Mouse (Mus musculus): ENCODE results near the gene Camkv. TPM values are rescaled to one million over a fixed set of nuclear protein-coding genes. Genes with fewer than 3 reads are reported as not detected.

The Camkv gene
- polyA plus RNA-seq, 1 experiment = 5.6 TPM

- H3K27ac ChIP-seq (ENCODE audit: insufficient read depth, low read length) = no peak overlapping the region
- H3K9ac ChIP-seq (ENCODE audit: low read depth, poor library complexity, severe bottlenecking) = peak overlapping the region; percentile 56
- TF ChIP-seq EP300 (IDR thresholded peaks at IDR 0.05; ENCODE audit: insufficient read depth, low read depth, low read length) (0 out of 2 replicates have a peak, but pooled peaks have one; percentile 23), POLR2A (IDR thresholded peaks at IDR 0.05; ENCODE audit: insufficient read depth, low read length) (no peak)
- H3K9me3 ChIP-seq (replicated peaks; ENCODE audit: control insufficient read depth, insufficient read depth, low read length, poor library complexity, severe bottlenecking) = no peaks in the 10 kb centered on the region
- H3K4me3 ChIP-seq (ENCODE audit: low read depth, low read length) = peak overlapping the region; percentile 69
- no peaks in the 10 kb centered on the region for H3K36me3 ChIP-seq (ENCODE audit: control insufficient read depth, insufficient read depth, low read length, poor library complexity, severe bottlenecking)
- no peaks in the 10 kb centered on the region for H3K27me3 ChIP-seq (ENCODE audit: control insufficient read depth, insufficient read depth, low read length, poor library complexity, severe bottlenecking)
- no peaks in the 10 kb centered on the region for H3K4me1 ChIP-seq (ENCODE audit: control insufficient read depth, insufficient read depth, low read length)
These were observed 845 bp downstream of the Camkv start for GRCm38 (mm10) chr9:107936215-107936822.

- Histone ChIP-seq H3K4me3 (ENCODE audit: low read depth, low read length) (peak overlapping the region; percentile 39), H3K4me1 (ENCODE audit: control insufficient read depth, insufficient read depth, low read length) (no peaks in the 10 kb centered on the region), H3K27ac (ENCODE audit: insufficient read depth, low read length) (no peak overlapping the region), H3K9me3 (replicated peaks; ENCODE audit: control insufficient read depth, insufficient read depth, low read length, poor library complexity, severe bottlenecking) (no peaks in the 10 kb centered on the region), H3K9ac (ENCODE audit: low read depth, poor library complexity, severe bottlenecking) (no peak overlapping the region), H3K36me3 (ENCODE audit: control insufficient read depth, insufficient read depth, low read length, poor library complexity, severe bottlenecking) (no peaks in the 10 kb centered on the region), H3K27me3 (ENCODE audit: control insufficient read depth, insufficient read depth, low read length, poor library complexity, severe bottlenecking) (no peaks in the 10 kb centered on the region)
- TF ChIP-seq EP300 (IDR thresholded peaks at IDR 0.05; ENCODE audit: insufficient read depth, low read depth, low read length) (no peak), POLR2A (IDR thresholded peaks at IDR 0.05; ENCODE audit: insufficient read depth, low read length) (no peak), CTCF (IDR thresholded peaks at IDR 0.05; ENCODE audit: low read depth, low read length) (no peak)
These were observed 1.4 kb downstream of the Camkv start for GRCm38 (mm10) chr9:107936831-107937230.

GRCm38 (mm10) chr9:107947241-107948194 is 12.0 kb downstream of the Camkv start:
- no peak overlapping the region for H3K4me3 ChIP-seq (ENCODE audit: low read depth, low read length)
- TF ChIP-seq POLR2A (IDR thresholded peaks at IDR 0.05; ENCODE audit: insufficient read depth, low read length) (no peak), EP300 (IDR thresholded peaks at IDR 0.05; ENCODE audit: insufficient read depth, low read depth, low read length) (no peak), CTCF (IDR thresholded peaks at IDR 0.05; ENCODE audit: low read depth, low read length) (no peak)
- H3K27me3 ChIP-seq (ENCODE audit: control insufficient read depth, insufficient read depth, low read length, poor library complexity, severe bottlenecking) = no peaks in the 10 kb centered on the region
- H3K36me3 ChIP-seq (ENCODE audit: control insufficient read depth, insufficient read depth, low read length, poor library complexity, severe bottlenecking) = no peaks in the 10 kb centered on the region
- no peak overlapping the region for H3K9ac ChIP-seq (ENCODE audit: low read depth, poor library complexity, severe bottlenecking)
- H3K27ac ChIP-seq (ENCODE audit: insufficient read depth, low read length) = no peak overlapping the region
- H3K4me1 ChIP-seq (ENCODE audit: control insufficient read depth, insufficient read depth, low read length) = no peaks in the 10 kb centered on the region
- no peaks in the 10 kb centered on the region for H3K9me3 ChIP-seq (replicated peaks; ENCODE audit: control insufficient read depth, insufficient read depth, low read length, poor library complexity, severe bottlenecking)

GRCm38 (mm10) chr9:107949184-107949921 is 13.9 kb downstream of the Camkv start:
- Histone ChIP-seq H3K9ac (ENCODE audit: low read depth, poor library complexity, severe bottlenecking) (no peak overlapping the region), H3K27me3 (ENCODE audit: control insufficient read depth, insufficient read depth, low read length, poor library complexity, severe bottlenecking) (no peaks in the 10 kb centered on the region), H3K9me3 (replicated peaks; ENCODE audit: control insufficient read depth, insufficient read depth, low read length, poor library complexity, severe bottlenecking) (no peaks in the 10 kb centered on the region), H3K4me1 (ENCODE audit: control insufficient read depth, insufficient read depth, low read length) (no peaks in the 10 kb centered on the region), H3K4me3 (ENCODE audit: low read depth, low read length) (no peak overlapping the region), H3K36me3 (ENCODE audit: control insufficient read depth, insufficient read depth, low read length, poor library complexity, severe bottlenecking) (no peaks in the 10 kb centered on the region), H3K27ac (ENCODE audit: insufficient read depth, low read length) (no peak overlapping the region)
- TF ChIP-seq EP300 (IDR thresholded peaks at IDR 0.05; ENCODE audit: insufficient read depth, low read depth, low read length) = no peak

GRCm38 (mm10) chr9:107949922-107950235 is 14.4 kb downstream of the Camkv start, which contains the start of gene Traip:
Gene Traip (plus strand): TSS chr9:107950136.
- H3K27me3 ChIP-seq (ENCODE audit: control insufficient read depth, insufficient read depth, low read length, poor library complexity, severe bottlenecking) = no peaks in the 10 kb centered on the region
- peak within 1 kb of the TSS; percentile 11; the same call in 1 of the 2 replicates for H3K9ac ChIP-seq (ENCODE audit: low read depth, poor library complexity, severe bottlenecking)
- no peak within 1 kb of the TSS for H3K27ac ChIP-seq (ENCODE audit: insufficient read depth, low read length)
- H3K36me3 ChIP-seq (ENCODE audit: control insufficient read depth, insufficient read depth, low read length, poor library complexity, severe bottlenecking) = no peaks in the 10 kb centered on the region
- no peaks in the 10 kb centered on the region for H3K4me1 ChIP-seq (ENCODE audit: control insufficient read depth, insufficient read depth, low read length)
- no peaks in the 10 kb centered on the region for H3K9me3 ChIP-seq (replicated peaks; ENCODE audit: control insufficient read depth, insufficient read depth, low read length, poor library complexity, severe bottlenecking)
- TF ChIP-seq CTCF (IDR thresholded peaks at IDR 0.05; ENCODE audit: low read depth, low read length) (no peak), EP300 (IDR thresholded peaks at IDR 0.05; ENCODE audit: insufficient read depth, low read depth, low read length) (no peak), POLR2A (IDR thresholded peaks at IDR 0.05; ENCODE audit: insufficient read depth, low read length) (no peak)
- peak within 1 kb of the TSS; percentile 64 for H3K4me3 ChIP-seq (ENCODE audit: low read depth, low read length)

Data from ES-Bruce4 (cell line).